Mouse (Mus musculus) hindbrain, embryonic 14.5 days (tissue): ENCODE measurements at regions not wholly inside any gene's neighbourhood (a gene's known extent, or its start where the extent isn't known, plus 50 kb on each side); places are given as distances from the start of the nearest gene placed in this dataset.

Source experiments
- ATAC-seq: fragments of 200-750 bp; cut with Nextera tagmentation; 2 replicates; pipeline ENCODE4 v1.8.0; 2017; ENCODE audit warnings: moderate number of reproducible peaks, mild to moderate bottlenecking, moderate TSS enrichment, moderate library complexity; ENCODE audit not compliant: low FRiP score
- DNase-seq: peaks from one replicate; pipeline ENCODE4 v3.0.0-alpha.2; 2015; ENCODE audit warnings: low spot score
- H3K27ac ChIP-seq: fragments of 300-500 bp; sonication (generic); 2 replicates; pipeline ENCODE4 v1.5.1; 2014; ENCODE audit warnings: mild to moderate bottlenecking, moderate library complexity
- H3K27me3 ChIP-seq: fragments of 300-500 bp; sonication (generic); 2 replicates; pipeline ENCODE4 v1.6.1; 2014; ENCODE audit warnings: mild to moderate bottlenecking, low read length, mixed read lengths; ENCODE audit not compliant: control insufficient read depth, insufficient read depth
- H3K36me3 ChIP-seq: fragments of 300-500 bp; sonication (generic); replicated peaks from 2 replicates; pipeline ENCODE4 v1.6.1; 2014; ENCODE audit not compliant: control insufficient read depth, insufficient read depth
- H3K4me1 ChIP-seq: fragments of 300-500 bp; sonication (generic); replicated peaks from 2 replicates; pipeline ENCODE4 v1.6.1; 2014; ENCODE audit warnings: antibody characterized with exemption, low read length, mixed read lengths; ENCODE audit not compliant: control insufficient read depth, insufficient read depth
- H3K4me2 ChIP-seq: fragments of 300-500 bp; sonication (generic); replicated peaks from 2 replicates; pipeline ENCODE4 v1.6.1; 2014; ENCODE audit warnings: mild to moderate bottlenecking, moderate library complexity
- H3K4me3 ChIP-seq: fragments of 300-500 bp; sonication (generic); replicated peaks from 2 replicates; pipeline ENCODE4 v1.5.1; 2014; ENCODE audit warnings: mild to moderate bottlenecking, low read length
- H3K9ac ChIP-seq: fragments of 300-500 bp; sonication (generic); 2 replicates; pipeline ENCODE4 v1.6.1; 2014
- H3K9me3 ChIP-seq: fragments of 300-500 bp; sonication (generic); 2 replicates; pipeline ENCODE4 v1.6.1; 2016; ENCODE audit warnings: low read length; ENCODE audit not compliant: control insufficient read depth
- WGBS: fragments of 180-500 bp; shearing (Covaris S2); extraction: QIAGEN DNeasy Blood & Tissue Kit; methylation state at CpG from one replicate; pipeline ENCODE4 v1.1.7; 2014; 5-methylcytosine and 5-hydroxymethylcytosine counted together

DNA sequence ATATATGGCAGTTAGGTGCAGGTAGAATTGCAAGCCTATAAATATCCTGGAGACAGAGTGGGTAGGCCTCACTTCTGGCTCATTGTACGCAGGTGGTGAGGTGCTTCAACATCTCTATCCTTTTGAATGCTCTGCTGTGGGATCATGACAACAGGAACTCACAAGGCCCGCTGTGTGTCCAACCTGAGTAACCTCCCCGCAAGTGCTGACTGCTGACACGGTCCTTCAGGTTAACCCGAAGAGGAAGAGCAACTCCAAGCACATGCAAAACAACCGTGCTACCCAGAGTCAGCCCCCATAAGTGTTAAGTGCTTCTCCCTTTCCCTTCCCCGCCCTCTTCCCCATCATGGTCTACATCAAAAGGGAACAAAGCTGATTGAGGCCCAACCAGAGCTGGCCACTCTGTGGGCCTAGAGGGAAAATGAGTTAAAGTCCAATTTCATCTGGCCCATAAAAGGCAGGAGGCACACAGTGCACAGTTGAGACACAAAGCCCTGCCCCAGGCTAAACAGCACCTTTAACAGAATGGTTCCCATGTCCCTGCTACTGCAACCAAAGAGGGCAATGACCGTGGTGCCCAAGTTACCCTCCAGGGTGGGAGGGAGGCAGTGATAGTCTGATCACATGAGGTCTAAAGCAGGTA lies 253.0 kb downstream of the Bcl11b start:
- no peak for ATAC-seq
- WGBS = 86% methylated on average over 8 of the region's 8 CpGs

DNA sequence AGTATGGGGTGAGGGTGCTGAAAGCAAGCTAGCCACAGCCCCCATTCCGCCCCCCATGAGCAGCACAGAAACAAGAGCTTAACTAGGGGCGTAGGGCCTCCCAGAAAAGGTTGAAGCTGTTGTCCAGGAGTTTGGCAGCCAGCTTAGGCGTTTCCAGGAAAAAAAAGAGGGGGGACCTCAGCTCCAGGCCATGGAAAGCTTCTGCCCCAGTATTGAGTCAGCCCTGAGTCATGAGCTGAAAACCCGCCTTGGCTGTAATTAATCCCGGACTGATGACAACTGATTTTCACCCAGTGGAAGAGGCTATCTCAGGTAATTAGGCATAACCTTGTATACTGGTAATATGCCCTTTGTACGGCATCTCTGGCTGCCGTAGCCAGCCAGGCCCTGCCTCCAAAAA lies 251.3 kb downstream of the Bcl11b start:
- no peaks in the 10 kb centered on the region for H3K27me3 ChIP-seq
- H3K36me3 ChIP-seq = no peaks in the 10 kb centered on the region
- DNase-seq (no peak), ATAC-seq (no peak)
- H3K4me3 ChIP-seq = no peak overlapping the region
- H3K4me1 ChIP-seq = peaks cover 4% of the 10 kb centered on the region; the same call in 1 of the 2 replicates
- H3K9me3 ChIP-seq = no peaks in the 10 kb centered on the region
- no peak overlapping the region for H3K27ac ChIP-seq
- H3K4me2 ChIP-seq = no peak overlapping the region
- 68% methylated on average over 7 of the region's 7 CpGs for WGBS
- H3K9ac ChIP-seq = no peak overlapping the region

More for the DNA sequence above, 253.0 kb downstream of the Bcl11b start:
- Histone ChIP-seq H3K4me1 (peaks cover 7% of the 10 kb centered on the region; the same call in 1 of the 2 replicates), H3K27ac (no peak overlapping the region), H3K36me3 (no peaks in the 10 kb centered on the region), H3K4me2 (no peak overlapping the region), H3K4me3 (no peak overlapping the region), H3K9ac (no peak overlapping the region), H3K27me3 (no peaks in the 10 kb centered on the region), H3K9me3 (no peaks in the 10 kb centered on the region)
- no peak for DNase-seq

DNA sequence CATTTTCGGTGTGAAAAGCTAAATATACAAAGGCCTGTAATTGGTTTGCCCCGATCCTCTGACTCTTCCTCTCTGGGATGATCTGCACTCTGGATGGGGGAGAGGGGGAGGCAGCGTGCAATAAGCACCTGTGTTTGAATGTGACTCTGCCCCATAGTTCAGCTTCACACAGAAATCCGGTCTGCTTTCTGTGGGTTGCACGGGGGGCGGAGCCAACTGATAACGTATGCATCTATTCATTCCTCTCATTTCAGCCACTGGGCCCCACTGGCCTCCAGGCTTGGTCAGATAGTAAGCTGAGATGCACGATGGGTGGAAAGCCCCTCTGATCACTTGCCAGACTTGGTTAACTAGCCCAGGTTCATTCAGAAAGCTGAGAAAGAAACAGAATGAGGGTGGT lies 250.8 kb downstream of the Bcl11b start:
- no peak overlapping the region for H3K4me3 ChIP-seq
- no peak overlapping the region for H3K4me2 ChIP-seq
- no peak for ATAC-seq
- H3K36me3 ChIP-seq = no peaks in the 10 kb centered on the region
- H3K4me1 ChIP-seq = peaks cover 4% of the 10 kb centered on the region; the same call in 1 of the 2 replicates
- DNase-seq = no peak
- 38% methylated on average over 8 of the region's 8 CpGs for WGBS
- no peak overlapping the region for H3K27ac ChIP-seq
- no peaks in the 10 kb centered on the region for H3K9me3 ChIP-seq
- no peak overlapping the region for H3K9ac ChIP-seq
- H3K27me3 ChIP-seq = no peaks in the 10 kb centered on the region

DNA sequence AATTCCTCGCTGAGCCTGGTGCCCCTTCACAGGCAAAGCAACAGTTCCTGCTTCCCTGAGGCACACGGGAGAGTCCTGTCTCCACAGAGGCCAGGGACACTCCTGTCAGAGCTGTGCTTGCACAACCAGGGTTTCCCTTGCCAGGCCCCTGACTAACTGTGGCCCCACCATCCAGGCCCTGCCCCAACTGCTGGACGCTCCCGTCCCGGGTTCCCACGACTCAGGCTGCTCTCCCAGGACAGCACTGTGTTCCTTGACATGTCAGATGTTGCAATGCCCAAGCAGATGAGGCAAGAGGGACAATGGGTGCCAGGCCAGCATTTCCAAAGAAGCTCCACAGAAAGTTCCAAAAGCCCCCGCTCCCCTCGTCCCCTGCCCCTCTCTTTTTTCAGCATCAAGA lies 250.4 kb downstream of the Bcl11b start:
- Histone ChIP-seq H3K9ac (no peak overlapping the region), H3K27me3 (no peaks in the 10 kb centered on the region), H3K9me3 (no peaks in the 10 kb centered on the region), H3K4me3 (no peak overlapping the region), H3K27ac (no peak overlapping the region), H3K4me1 (peaks cover 4% of the 10 kb centered on the region; the same call in 1 of the 2 replicates), H3K4me2 (no peak overlapping the region), H3K36me3 (no peaks in the 10 kb centered on the region)
- DNase-seq (no peak), ATAC-seq (no peak)
- 61% methylated on average over 8 of the region's 8 CpGs for WGBS

DNA sequence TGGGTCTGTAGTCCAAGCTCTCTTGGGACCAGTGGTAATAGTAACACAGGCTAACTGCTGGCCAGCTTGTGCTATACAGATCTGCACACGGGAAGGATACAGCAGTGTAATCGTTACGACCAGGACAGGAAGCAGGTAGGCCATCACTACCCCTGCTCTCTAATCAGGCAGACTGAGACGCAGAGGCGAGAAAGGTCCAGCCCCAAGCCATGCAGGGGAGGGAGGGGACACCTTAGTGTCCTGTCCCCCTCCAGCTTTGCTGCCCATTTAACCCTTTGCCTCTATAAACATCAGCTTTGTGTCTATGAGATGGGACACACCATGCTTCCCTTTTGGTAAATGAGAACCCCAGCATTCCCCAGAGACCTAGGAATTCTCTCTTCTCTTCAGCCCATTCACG lies 249.9 kb downstream of the Bcl11b start:
- Histone ChIP-seq H3K27me3 (no peaks in the 10 kb centered on the region), H3K27ac (no peak overlapping the region), H3K4me2 (no peak overlapping the region), H3K36me3 (no peaks in the 10 kb centered on the region), H3K9me3 (no peaks in the 10 kb centered on the region), H3K9ac (no peak overlapping the region), H3K4me1 (peaks cover 4% of the 10 kb centered on the region), H3K4me3 (no peak overlapping the region)
- DNase-seq = no peak
- WGBS = 72% methylated on average over 6 of the region's 6 CpGs
- ATAC-seq = no peak

DNA sequence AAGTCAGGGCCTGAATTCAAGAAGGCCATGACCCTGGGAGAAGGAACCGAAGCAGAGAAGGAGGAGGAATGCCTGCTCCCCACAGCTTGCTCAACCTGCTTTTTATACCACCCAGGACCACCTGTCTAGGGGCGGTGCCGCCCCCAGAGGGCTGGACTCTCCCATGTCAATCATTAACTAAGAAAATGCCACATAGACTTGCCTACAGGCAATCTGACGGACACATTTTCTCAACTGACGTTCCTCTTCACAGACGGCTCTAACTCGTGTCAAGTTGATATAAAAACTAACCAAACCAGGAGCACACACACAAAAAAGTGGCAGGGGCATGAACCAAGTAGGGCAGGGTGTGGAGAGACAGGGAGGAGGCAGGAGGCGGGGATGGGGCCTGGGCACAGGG lies 248.5 kb downstream of the Bcl11b start:
- Histone ChIP-seq H3K36me3 (no peaks in the 10 kb centered on the region), H3K4me3 (no peak overlapping the region), H3K9ac (no peak overlapping the region), H3K4me2 (no peak overlapping the region), H3K9me3 (no peaks in the 10 kb centered on the region), H3K4me1 (peaks cover 4% of the 10 kb centered on the region), H3K27me3 (no peaks in the 10 kb centered on the region), H3K27ac (no peak overlapping the region)
- DNase-seq (no peak), ATAC-seq (no peak)
- 84% methylated on average over 8 of the region's 8 CpGs for whole genome bisulfite sequencing

DNA sequence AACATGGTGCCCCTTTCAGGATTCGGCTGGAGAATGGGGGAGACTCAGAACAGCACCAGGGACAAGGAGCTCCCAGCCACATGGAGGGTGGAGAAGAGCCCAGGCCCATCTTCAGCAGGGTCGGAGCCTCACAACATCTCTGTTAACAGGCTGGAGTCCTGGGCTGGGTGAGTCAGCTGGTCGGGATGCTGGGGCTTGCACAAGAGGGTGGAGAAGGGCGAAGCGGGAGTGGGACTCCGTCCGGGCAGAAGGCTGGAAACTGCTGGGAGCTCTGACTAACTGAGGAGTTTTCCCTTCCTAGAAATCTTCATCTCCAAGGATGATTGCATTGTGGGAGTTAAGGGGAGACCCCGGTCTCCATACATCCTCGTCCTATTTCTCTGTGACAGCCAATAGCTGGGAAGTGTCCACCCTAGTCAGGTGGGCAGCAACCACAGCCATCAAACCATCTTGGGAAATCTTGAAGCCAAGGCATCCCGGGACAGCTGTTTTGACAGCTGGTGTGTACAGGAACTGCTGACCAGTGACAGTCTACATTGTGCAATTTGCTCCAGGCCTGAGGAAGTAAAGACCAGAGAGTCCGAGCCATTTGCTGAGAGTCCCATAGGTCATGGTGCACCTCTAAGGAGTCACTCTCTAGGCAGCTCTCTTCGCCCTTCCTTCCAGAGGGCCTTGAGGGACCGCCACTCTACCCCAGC lies 247.4 kb downstream of the Bcl11b start:
- Histone ChIP-seq H3K27me3 (no peaks in the 10 kb centered on the region), H3K4me1 (peaks cover 4% of the 10 kb centered on the region), H3K4me2 (no peak overlapping the region), H3K27ac (no peak overlapping the region), H3K36me3 (no peaks in the 10 kb centered on the region), H3K9ac (no peak overlapping the region), H3K4me3 (no peak overlapping the region), H3K9me3 (no peaks in the 10 kb centered on the region)
- 92% methylated on average over 13 of the region's 13 CpGs for WGBS
- no peak for DNase-seq
- no peak for ATAC-seq

DNA sequence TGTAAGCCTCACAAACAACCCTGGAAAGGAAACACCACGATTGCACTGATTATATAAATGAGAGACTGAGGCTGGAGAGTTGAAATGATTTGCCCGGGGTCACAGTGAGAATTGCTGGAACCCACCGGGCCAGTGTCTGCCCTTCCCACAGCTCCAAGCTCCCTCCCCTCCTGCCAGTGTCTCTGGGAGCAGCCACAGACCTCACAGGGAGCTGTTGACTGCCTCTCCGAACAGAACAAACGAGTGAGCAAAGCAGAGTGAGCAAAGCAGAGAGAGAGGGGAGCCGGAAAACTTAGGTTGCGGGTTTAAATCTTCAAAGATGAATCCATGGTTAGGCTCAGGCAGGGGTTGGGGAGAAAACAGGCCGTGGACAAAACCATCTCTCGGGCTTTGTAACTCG lies 246.2 kb downstream of the Bcl11b start:
- H3K36me3 ChIP-seq = no peaks in the 10 kb centered on the region
- H3K27me3 ChIP-seq = no peaks in the 10 kb centered on the region
- H3K4me1 ChIP-seq = peaks cover 4% of the 10 kb centered on the region
- no peak overlapping the region for H3K4me2 ChIP-seq
- 38% methylated on average over 10 of the region's 10 CpGs for WGBS
- DNase-seq (no peak), ATAC-seq (no peak)
- no peak overlapping the region for H3K27ac ChIP-seq
- H3K4me3 ChIP-seq = no peak overlapping the region
- no peaks in the 10 kb centered on the region for H3K9me3 ChIP-seq
- H3K9ac ChIP-seq = no peak overlapping the region

DNA sequence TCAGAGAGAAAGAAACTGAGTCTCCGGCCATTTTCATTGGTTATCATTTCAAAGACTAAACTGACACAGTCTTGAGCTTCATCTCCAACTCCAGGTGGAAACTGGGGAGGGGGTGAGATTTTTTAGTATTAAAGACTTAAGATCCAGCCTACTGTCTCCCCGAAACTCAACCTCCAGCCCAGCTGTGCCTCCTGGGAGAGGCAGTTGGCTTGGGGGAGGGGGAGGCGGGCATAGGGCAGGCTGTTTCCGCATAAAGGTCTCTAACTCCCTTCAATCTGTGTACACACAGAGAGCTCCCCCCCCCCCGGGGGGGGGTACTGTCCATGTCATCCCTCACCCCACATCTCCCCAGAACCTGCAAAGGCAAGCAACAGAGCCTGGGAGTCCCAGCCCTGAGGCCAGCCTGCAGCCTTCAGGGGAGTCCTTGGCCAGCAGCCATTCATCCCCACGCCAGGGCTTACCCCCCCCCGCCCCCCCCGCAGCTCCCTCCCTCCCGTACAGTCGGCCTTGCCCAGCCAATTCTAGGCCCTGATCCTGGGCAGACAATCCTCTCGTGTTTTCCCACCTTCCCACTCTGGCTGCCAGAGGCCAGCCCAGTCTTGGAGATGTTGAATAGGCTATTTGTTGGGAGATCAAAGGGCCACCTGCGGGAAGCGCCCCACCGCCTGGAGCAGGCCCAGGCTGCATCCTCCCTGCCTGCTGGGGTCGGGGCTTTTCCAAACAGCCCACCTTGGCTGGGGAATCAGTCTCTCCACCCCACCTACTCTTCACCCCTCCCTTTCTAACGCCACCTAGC lies 245.2 kb downstream of the Bcl11b start:
- H3K27me3 ChIP-seq = no peaks in the 10 kb centered on the region
- H3K36me3 ChIP-seq = no peaks in the 10 kb centered on the region
- H3K4me2 ChIP-seq = no peak overlapping the region
- ATAC-seq (peak; percentile 64; the same call in 1 of the 2 replicates), DNase-seq (no peak)
- WGBS = 12% methylated on average over 15 of the region's 16 CpGs
- no peak overlapping the region for H3K9ac ChIP-seq
- H3K4me3 ChIP-seq = no peak overlapping the region
- H3K4me1 ChIP-seq = no peaks in the 10 kb centered on the region; the same call in 1 of the 2 replicates
- H3K27ac ChIP-seq = no peak overlapping the region
- H3K9me3 ChIP-seq = no peaks in the 10 kb centered on the region
